Mouse (Mus musculus): ENCODE results near the gene Foxa3. TPM values are rescaled to one million over a fixed set of nuclear protein-coding genes. Genes with fewer than 3 reads are reported as not detected.

The Foxa3 gene
- polyA plus RNA-seq, 1 experiment from 2014 or later, result 30.8 TPM

GRCm38 (mm10) chr7:18991660-18992293 lies 31.6 kb downstream of the Foxa3 start:
- Histone ChIP-seq H3K4me3 (ENCODE audit: low read length) (peak overlapping the region; percentile 55), H3K27ac (ENCODE audit: low read length) (no peak overlapping the region), H3K27me3 (replicated peaks; ENCODE audit: control insufficient read depth, insufficient read depth, low read length) (peaks cover 19% of the 10 kb centered on the region), H3K4me1 (ENCODE audit: control insufficient read depth, insufficient read depth, low read length) (peaks cover 13% of the 10 kb centered on the region), H3K4me2 (ENCODE audit: low read depth, low read length) (peak overlapping the region; percentile 88), H3K9ac (ENCODE audit: low read depth, low read length) (peak overlapping the region; percentile 65), H3K9me3 (ENCODE audit: control insufficient read depth, low read length) (no peaks in the 10 kb centered on the region), H3K36me3 (ENCODE audit: control insufficient read depth, insufficient read depth, low read length) (no peaks in the 10 kb centered on the region)
- WGBS, result 1% methylated on average over 57 of the region's 59 CpGs
- peak; percentile 0; the same call in 1 of the 2 replicates for ATAC-seq

- under 1% methylated on average over 37 of the region's 37 CpGs for WGBS
- ATAC-seq, result peak; percentile 95
- H3K4me2 ChIP-seq (ENCODE audit: low read depth, low read length), result peak within 1 kb of the TSS; percentile 88
- peak within 1 kb of the TSS; percentile 65 for H3K9ac ChIP-seq (ENCODE audit: low read depth, low read length)
- peak within 1 kb of the TSS; percentile 55 for H3K4me3 ChIP-seq (ENCODE audit: low read length)
- peaks cover 13% of the 10 kb centered on the region for H3K4me1 ChIP-seq (ENCODE audit: control insufficient read depth, insufficient read depth, low read length)
- no peaks in the 10 kb centered on the region for H3K36me3 ChIP-seq (ENCODE audit: control insufficient read depth, insufficient read depth, low read length)
- H3K9me3 ChIP-seq (ENCODE audit: control insufficient read depth, low read length), result no peaks in the 10 kb centered on the region
- H3K27me3 ChIP-seq (replicated peaks; ENCODE audit: control insufficient read depth, insufficient read depth, low read length), result peaks cover 19% of the 10 kb centered on the region
- H3K27ac ChIP-seq (ENCODE audit: low read length), result peak within 1 kb of the TSS; percentile 57
Measured at GRCm38 (mm10) chr7:18990601-18991295, 32.6 kb downstream of the Foxa3 start, which contains the start of gene Mypop. TSS of gene Mypop (plus strand) at chr7:18991245.

DNA sequence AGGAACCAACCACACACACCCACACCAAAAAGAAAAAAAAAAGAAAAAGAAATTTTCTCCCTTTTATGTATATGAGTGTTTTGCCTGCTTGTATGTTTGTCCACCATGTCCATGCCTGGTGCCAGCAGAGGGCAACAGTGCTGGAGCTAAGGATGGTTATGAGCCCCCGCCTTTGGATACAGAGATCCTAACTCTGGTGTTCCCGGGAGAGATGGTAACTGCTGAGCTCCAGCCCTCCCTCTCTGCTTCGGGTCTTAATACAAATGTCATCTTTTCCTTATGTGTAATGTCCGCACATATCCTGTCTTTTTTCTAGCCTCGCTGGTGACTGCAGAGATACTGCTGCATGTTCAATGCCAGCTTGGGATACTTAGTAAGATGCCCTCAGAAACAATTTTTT lies 33.3 kb downstream of the Foxa3 start:
- ATAC-seq, result no peak
- Histone ChIP-seq H3K36me3 (ENCODE audit: control insufficient read depth, insufficient read depth, low read length) (no peaks in the 10 kb centered on the region), H3K27ac (ENCODE audit: low read length) (0 out of 2 replicates have a peak overlapping the region, but pooled peaks have one; percentile 57), H3K4me2 (ENCODE audit: low read depth, low read length) (peak overlapping the region; percentile 88), H3K9ac (ENCODE audit: low read depth, low read length) (no peak overlapping the region), H3K27me3 (replicated peaks; ENCODE audit: control insufficient read depth, insufficient read depth, low read length) (peaks cover 19% of the 10 kb centered on the region), H3K4me1 (ENCODE audit: control insufficient read depth, insufficient read depth, low read length) (peaks cover 13% of the 10 kb centered on the region), H3K9me3 (ENCODE audit: control insufficient read depth, low read length) (no peaks in the 10 kb centered on the region), H3K4me3 (ENCODE audit: low read length) (peak overlapping the region; percentile 55)
- 11% methylated on average over 5 of the region's 5 CpGs for WGBS

DNA sequence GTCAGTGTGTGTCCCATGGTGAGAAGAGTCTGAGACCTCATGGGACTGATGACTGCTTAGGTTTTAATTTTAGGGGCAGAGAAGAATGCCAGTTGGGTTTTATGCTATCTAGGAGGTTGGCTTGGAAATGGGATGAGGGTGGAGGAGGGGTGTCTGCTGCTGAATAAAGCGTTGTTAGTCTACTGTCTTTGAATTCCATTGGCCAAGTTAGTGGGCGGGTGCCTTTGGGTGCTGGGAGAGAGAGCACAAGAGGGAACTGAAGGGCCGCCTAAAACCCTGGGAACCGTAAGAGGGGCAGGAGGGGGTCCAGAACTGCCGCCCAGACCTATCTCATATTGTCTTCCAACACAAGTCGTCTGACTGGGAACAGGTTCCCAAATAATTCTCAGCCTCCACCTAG lies 34.6 kb downstream of the Foxa3 start:
- Histone ChIP-seq H3K27me3 (replicated peaks; ENCODE audit: control insufficient read depth, insufficient read depth, low read length) (peaks cover 19% of the 10 kb centered on the region), H3K4me1 (ENCODE audit: control insufficient read depth, insufficient read depth, low read length) (peaks cover 13% of the 10 kb centered on the region), H3K27ac (ENCODE audit: low read length) (no peak overlapping the region), H3K9ac (ENCODE audit: low read depth, low read length) (no peak overlapping the region), H3K9me3 (ENCODE audit: control insufficient read depth, low read length) (no peaks in the 10 kb centered on the region), H3K4me3 (ENCODE audit: low read length) (no peak overlapping the region), H3K4me2 (ENCODE audit: low read depth, low read length) (no peak overlapping the region), H3K36me3 (ENCODE audit: control insufficient read depth, insufficient read depth, low read length) (no peaks in the 10 kb centered on the region)
- 64% methylated on average over 6 of the region's 6 CpGs for WGBS
- ATAC-seq, result no peak

GRCm38 (mm10) chr7:18987747-18988146 lies 35.6 kb downstream of the Foxa3 start:
- H3K4me1 ChIP-seq (ENCODE audit: control insufficient read depth, insufficient read depth, low read length), result peaks cover 13% of the 10 kb centered on the region
- H3K36me3 ChIP-seq (ENCODE audit: control insufficient read depth, insufficient read depth, low read length), result no peaks in the 10 kb centered on the region
- no peak overlapping the region for H3K4me2 ChIP-seq (ENCODE audit: low read depth, low read length)
- 73% methylated on average over 13 of the region's 13 CpGs for WGBS
- H3K27ac ChIP-seq (ENCODE audit: low read length), result no peak overlapping the region
- ATAC-seq, result no peak
- peaks cover 13% of the 10 kb centered on the region for H3K27me3 ChIP-seq (replicated peaks; ENCODE audit: control insufficient read depth, insufficient read depth, low read length)
- H3K9ac ChIP-seq (ENCODE audit: low read depth, low read length), result no peak overlapping the region
- H3K9me3 ChIP-seq (ENCODE audit: control insufficient read depth, low read length), result no peaks in the 10 kb centered on the region
- H3K4me3 ChIP-seq (ENCODE audit: low read length), result no peak overlapping the region

DNA sequence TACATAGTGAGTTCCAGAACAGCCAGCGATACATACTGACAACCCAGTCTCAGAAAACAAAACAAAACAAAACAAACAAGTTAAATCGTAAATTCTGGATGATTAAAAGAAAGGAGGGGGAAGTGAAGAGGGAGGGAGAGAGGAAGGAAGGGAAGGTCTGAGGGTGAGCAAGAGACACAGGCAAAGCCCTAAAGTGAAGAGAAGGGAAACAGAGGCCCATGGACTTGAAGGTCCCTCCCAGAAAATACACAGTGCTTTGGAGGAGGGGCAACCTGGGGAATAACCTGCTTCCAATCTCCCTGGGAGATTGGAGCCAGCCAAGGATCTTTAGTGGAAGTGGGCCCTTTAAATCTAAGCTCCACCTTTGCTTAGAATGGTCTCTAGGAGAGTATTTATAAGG lies 36.2 kb downstream of the Foxa3 start, which contains the start of gene Nanos2:
Nanos2 (plus strand) TSS at position 301 of the 400 bp plus-strand sequence.
- H3K4me1 ChIP-seq (ENCODE audit: control insufficient read depth, insufficient read depth, low read length), result peaks cover 12% of the 10 kb centered on the region
- H3K4me2 ChIP-seq (ENCODE audit: low read depth, low read length), result no peak within 1 kb of the TSS
- no peaks in the 10 kb centered on the region for H3K9me3 ChIP-seq (ENCODE audit: control insufficient read depth, low read length)
- 49% methylated on average over 2 of the region's 2 CpGs for WGBS
- no peak within 1 kb of the TSS for H3K9ac ChIP-seq (ENCODE audit: low read depth, low read length)
- no peak within 1 kb of the TSS for H3K27ac ChIP-seq (ENCODE audit: low read length)
- ATAC-seq, result no peak
- H3K4me3 ChIP-seq (ENCODE audit: low read length), result no peak within 1 kb of the TSS
- no peaks in the 10 kb centered on the region for H3K36me3 ChIP-seq (ENCODE audit: control insufficient read depth, insufficient read depth, low read length)
- H3K27me3 ChIP-seq (replicated peaks; ENCODE audit: control insufficient read depth, insufficient read depth, low read length), result peaks cover 9% of the 10 kb centered on the region

DNA sequence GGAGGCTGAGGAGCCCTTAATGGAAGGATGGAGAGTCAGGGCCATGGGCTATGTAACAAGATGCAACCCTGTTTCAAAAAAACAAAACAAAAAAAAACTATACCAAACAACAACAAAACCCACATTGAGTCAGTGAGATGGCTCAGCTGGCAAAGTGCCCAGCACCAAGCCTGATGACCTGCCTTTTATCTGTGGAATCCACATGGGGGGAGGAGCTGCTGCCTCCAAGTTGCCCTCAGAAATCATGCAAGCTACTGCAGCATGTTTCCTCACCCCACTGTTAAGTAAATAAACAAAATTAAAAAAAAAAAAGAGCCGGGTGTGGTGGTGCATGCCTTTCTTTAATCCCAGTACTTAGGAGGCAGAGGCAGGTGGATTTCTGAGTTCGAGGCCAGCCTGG lies 36.8 kb downstream of the Foxa3 start:
- no peak overlapping the region for H3K9ac ChIP-seq (ENCODE audit: low read depth, low read length)
- H3K9me3 ChIP-seq (ENCODE audit: control insufficient read depth, low read length), result no peaks in the 10 kb centered on the region
- no peak for ATAC-seq
- H3K4me3 ChIP-seq (ENCODE audit: low read length), result no peak overlapping the region
- no peak overlapping the region for H3K4me2 ChIP-seq (ENCODE audit: low read depth, low read length)
- no peak overlapping the region for H3K27ac ChIP-seq (ENCODE audit: low read length)
- peaks cover 6% of the 10 kb centered on the region for H3K4me1 ChIP-seq (ENCODE audit: control insufficient read depth, insufficient read depth, low read length)
- no peaks in the 10 kb centered on the region for H3K36me3 ChIP-seq (ENCODE audit: control insufficient read depth, insufficient read depth, low read length)
- H3K27me3 ChIP-seq (replicated peaks; ENCODE audit: control insufficient read depth, insufficient read depth, low read length), result peaks cover 3% of the 10 kb centered on the region
- 78% methylated on average over 2 of the region's 2 CpGs for WGBS

GRCm38 (mm10) chr7:18978381-18978780 lies 45.0 kb downstream of the Foxa3 start:
- no peak for ATAC-seq
- Histone ChIP-seq H3K36me3 (ENCODE audit: control insufficient read depth, insufficient read depth, low read length) (no peaks in the 10 kb centered on the region), H3K4me3 (ENCODE audit: low read length) (no peak overlapping the region), H3K27me3 (replicated peaks; ENCODE audit: control insufficient read depth, insufficient read depth, low read length) (0 out of 2 replicates have a peak, but pooled peaks cover 4% of the 10 kb centered on the region), H3K9me3 (ENCODE audit: control insufficient read depth, low read length) (no peaks in the 10 kb centered on the region), H3K9ac (ENCODE audit: low read depth, low read length) (no peak overlapping the region), H3K4me2 (ENCODE audit: low read depth, low read length) (no peak overlapping the region), H3K27ac (ENCODE audit: low read length) (no peak overlapping the region), H3K4me1 (ENCODE audit: control insufficient read depth, insufficient read depth, low read length) (no peaks in the 10 kb centered on the region)
- 72% methylated on average over 9 of the region's 9 CpGs for WGBS

- no peak for ATAC-seq
- H3K4me1 ChIP-seq (ENCODE audit: control insufficient read depth, insufficient read depth, low read length), result no peaks in the 10 kb centered on the region
- no peak overlapping the region for H3K4me3 ChIP-seq (ENCODE audit: low read length)
- H3K27ac ChIP-seq (ENCODE audit: low read length), result no peak overlapping the region
- 83% methylated on average over 3 of the region's 3 CpGs for WGBS
- H3K27me3 ChIP-seq (replicated peaks; ENCODE audit: control insufficient read depth, insufficient read depth, low read length), result 0 out of 2 replicates have a peak, but pooled peaks cover 2% of the 10 kb centered on the region
- H3K4me2 ChIP-seq (ENCODE audit: low read depth, low read length), result no peak overlapping the region
- H3K36me3 ChIP-seq (ENCODE audit: control insufficient read depth, insufficient read depth, low read length), result no peaks in the 10 kb centered on the region
- H3K9ac ChIP-seq (ENCODE audit: low read depth, low read length), result no peak overlapping the region
- H3K9me3 ChIP-seq (ENCODE audit: control insufficient read depth, low read length), result 0 out of 2 replicates have a peak, but pooled peaks cover 5% of the 10 kb centered on the region
Measured at GRCm38 (mm10) chr7:18970956-18971355, 52.4 kb downstream of the Foxa3 start.
